Comparison of ENCODE assay signal across 12 mouse cellular contexts in genomic region chr11:117350462-117351222, GRCm38 (mm10).
A peak's percentile ranks its signal among the peaks of the same experiment; 100 is the strongest.
DNase-seq lines count a peak whose midpoint lies in the region; ATAC-seq lines count a peak whose summit lies in the region.
"Had no signal": no experiment of that assay in that cellular context is flagged by ENCODE, and none has a peak within 500 bp of the region (broad histone marks: within the 10 kb centered on the region; RNA-seq: fewer than 3 reads in every experiment).

No protein-coding gene starts in this region.

- H3K9ac ChIP-seq in heart, embryonic 13.5 days: peak overlapping the region; percentile 52; the same call in 1 of the 2 replicates
- H3K9ac ChIP-seq in neural tube, embryonic 11.5 days (ENCODE audit: low read length): no peak overlapping the region
- H3K9ac ChIP-seq in intestine, embryonic 16.5 days (ENCODE audit: low read depth, low read length): peak overlapping the region; percentile 27; the same call in 1 of the 2 replicates
- no peak overlapping the region for H3K9ac ChIP-seq in neural tube, embryonic 15.5 days (replicated peaks)

- H3K4me3 ChIP-seq in heart, embryonic 13.5 days: no peak overlapping the region
- H3K4me3 ChIP-seq in neural tube, embryonic 11.5 days (ENCODE audit: low read depth, low read length): no peak overlapping the region
- H3K4me3 ChIP-seq in intestine, embryonic 16.5 days (ENCODE audit: low read length): no peak overlapping the region
- H3K4me3 ChIP-seq in neural tube, embryonic 15.5 days (replicated peaks): no peak overlapping the region
- H3K4me3 ChIP-seq: midbrain, embryonic 13.5 days had no signal

- ATAC-seq in heart, embryonic 13.5 days (ENCODE audit: extremely low read depth, insufficient number of reproducible peaks, low FRiP score, low TSS enrichment): no peak
- ATAC-seq in neural tube, embryonic 11.5 days (ENCODE audit: insufficient read depth, low FRiP score, low TSS enrichment): no peak
- no peak for ATAC-seq in intestine, embryonic 16.5 days
- ATAC-seq in neural tube, embryonic 15.5 days (ENCODE audit: low FRiP score): no peak
- ATAC-seq: midbrain, embryonic 13.5 days had no signal

- DNase-seq in heart, postnatal 4 days: no peak
- no peak for DNase-seq in neural tube, embryonic 11.5 days (ENCODE audit: low spot score)
- DNase-seq in neural tube, embryonic 10.5 days (ENCODE audit: extremely low spot score, low spot score): no peak
- no peak for DNase-seq in gastrocnemius, adult 18-20 months (ENCODE audit: low spot score)
- DNase-seq in right cerebral cortex, postnatal 14 days: no peak
- DNase-seq: adrenal gland, adult 8-10 months; cerebellum, postnatal 10 days; kidney, adult 9 months had no signal

- H3K27ac ChIP-seq in heart, embryonic 13.5 days (replicated peaks): peak overlapping the region; percentile 58
- 0 out of 2 replicates have a peak overlapping the region, but pooled peaks have one; percentile 30 for H3K27ac ChIP-seq in neural tube, embryonic 11.5 days (ENCODE audit: low read depth, low read length)
- H3K27ac ChIP-seq in intestine, embryonic 16.5 days (ENCODE audit: low read length): no peak overlapping the region; the same call in 1 of the 2 replicates
- H3K27ac ChIP-seq in neural tube, embryonic 15.5 days (replicated peaks): peak overlapping the region; percentile 81
- H3K27ac ChIP-seq: midbrain, embryonic 13.5 days had no signal

- no peak overlapping the region for H3K4me2 ChIP-seq in heart, embryonic 13.5 days
- no peak overlapping the region for H3K4me2 ChIP-seq in neural tube, embryonic 11.5 days (ENCODE audit: low read depth)
- no peak overlapping the region for H3K4me2 ChIP-seq in intestine, embryonic 16.5 days (ENCODE audit: low read depth, low read length)
- H3K4me2 ChIP-seq in neural tube, embryonic 15.5 days: no peak overlapping the region
- H3K4me2 ChIP-seq: midbrain, embryonic 13.5 days had no signal

- 69% methylated on average over 11 of the region's 11 CpGs for WGBS in heart, embryonic 13.5 days
- WGBS in neural tube, embryonic 11.5 days: 87% methylated on average over 11 of the region's 11 CpGs
- WGBS in intestine, embryonic 16.5 days: 73% methylated on average over 11 of the region's 11 CpGs
- WGBS in neural tube, embryonic 15.5 days: 87% methylated on average over 11 of the region's 11 CpGs

- peaks cover 53% of the 10 kb centered on the region for H3K4me1 ChIP-seq in heart, embryonic 13.5 days
- peaks cover 36% of the 10 kb centered on the region for H3K4me1 ChIP-seq in neural tube, embryonic 11.5 days (ENCODE audit: control insufficient read depth, insufficient read depth, low read length)
- H3K4me1 ChIP-seq in intestine, embryonic 16.5 days (ENCODE audit: control insufficient read depth, insufficient read depth, low read length): peaks cover 48% of the 10 kb centered on the region
- peaks cover 54% of the 10 kb centered on the region for H3K4me1 ChIP-seq in neural tube, embryonic 15.5 days

- no peaks in the 10 kb centered on the region for H3K27me3 ChIP-seq in heart, embryonic 13.5 days (replicated peaks)
- no peaks in the 10 kb centered on the region for H3K27me3 ChIP-seq in neural tube, embryonic 11.5 days (ENCODE audit: control insufficient read depth, insufficient read depth, low read length)
- no peaks in the 10 kb centered on the region for H3K27me3 ChIP-seq in intestine, embryonic 16.5 days (replicated peaks; ENCODE audit: control insufficient read depth, insufficient read depth, low read length)
- H3K27me3 ChIP-seq in neural tube, embryonic 15.5 days (replicated peaks): no peaks in the 10 kb centered on the region
- H3K27me3 ChIP-seq: midbrain, embryonic 13.5 days had no signal

- H3K36me3 ChIP-seq in heart, embryonic 13.5 days: peaks cover 45% of the 10 kb centered on the region
- H3K36me3 ChIP-seq in neural tube, embryonic 11.5 days (ENCODE audit: control insufficient read depth, insufficient read depth, low read length): peaks cover 31% of the 10 kb centered on the region
- H3K36me3 ChIP-seq in intestine, embryonic 16.5 days (ENCODE audit: control insufficient read depth, insufficient read depth, low read length): peaks cover 28% of the 10 kb centered on the region
- H3K36me3 ChIP-seq in neural tube, embryonic 15.5 days: peaks cover 41% of the 10 kb centered on the region

- H3K9me3 ChIP-seq in heart, embryonic 13.5 days: no peaks in the 10 kb centered on the region
- no peaks in the 10 kb centered on the region for H3K9me3 ChIP-seq in neural tube, embryonic 11.5 days (ENCODE audit: control insufficient read depth, low read length)
- H3K9me3 ChIP-seq in intestine, embryonic 16.5 days (ENCODE audit: control insufficient read depth, low read length): 0 out of 2 replicates have a peak, but pooled peaks cover 6% of the 10 kb centered on the region
- H3K9me3 ChIP-seq in neural tube, embryonic 15.5 days (replicated peaks): no peaks in the 10 kb centered on the region
- H3K9me3 ChIP-seq: midbrain, embryonic 13.5 days had no signal

Comparison
In these comparisons a context has a peak if more than half of its experiments do, and no peak if none do; other contexts are left out.
1. H3K9ac ChIP-seq: peak in heart, embryonic 13.5 days (single experiment) and intestine, embryonic 16.5 days (single experiment); none in neural tube, embryonic 11.5 days (single experiment) and neural tube, embryonic 15.5 days (single experiment).